Mouse (Mus musculus): ENCODE data around the gene Ccng1. TPM values are rescaled to one million over a fixed set of nuclear protein-coding genes. Genes with fewer than 3 reads are reported as not detected.

Ccng1 gene
- polyA plus RNA-seq, 1 experiment from 2014 or later: 39.1 TPM

Other genes starting within 250 kb of the Ccng1 start
- gene Mat2b, start 60.1 kb downstream of the Ccng1 start, polyA plus RNA-seq (2014; fragmentation: Nextera tagmentation; extraction: Ambion mirVana): 58.6 and 65.5 TPM in 2 replicates
- 2.8 and 5.3 TPM in 2 replicates for gene Hmmr, start 21.9 kb downstream of the Ccng1 start, polyA plus RNA-seq (2014; fragmentation: Nextera tagmentation; extraction: Ambion mirVana)
- gene Nudcd2, start 21.6 kb downstream of the Ccng1 start, polyA plus RNA-seq (2014; fragmentation: Nextera tagmentation; extraction: Ambion mirVana): 52.3 and 61.8 TPM in 2 replicates

All from neural tube, embryonic 14.5 days (tissue).